Mouse (Mus musculus) right cerebral cortex, postnatal 25 days (tissue): ENCODE measurements around the gene Hoxd9.

Source experiments
- DNase-seq: peaks from one replicate; pipeline ENCODE4 v3.0.0; 2022

The Hoxd9 gene

GRCm38 (mm10) chr2:74735851-74736687, 38.5 kb downstream of the Hoxd9 start:
- DNase-seq = peak; percentile 8

- no peak for DNase-seq
Observed at GRCm38 (mm10) chr2:74736688-74737577, 39.4 kb downstream of the Hoxd9 start.

DNA sequence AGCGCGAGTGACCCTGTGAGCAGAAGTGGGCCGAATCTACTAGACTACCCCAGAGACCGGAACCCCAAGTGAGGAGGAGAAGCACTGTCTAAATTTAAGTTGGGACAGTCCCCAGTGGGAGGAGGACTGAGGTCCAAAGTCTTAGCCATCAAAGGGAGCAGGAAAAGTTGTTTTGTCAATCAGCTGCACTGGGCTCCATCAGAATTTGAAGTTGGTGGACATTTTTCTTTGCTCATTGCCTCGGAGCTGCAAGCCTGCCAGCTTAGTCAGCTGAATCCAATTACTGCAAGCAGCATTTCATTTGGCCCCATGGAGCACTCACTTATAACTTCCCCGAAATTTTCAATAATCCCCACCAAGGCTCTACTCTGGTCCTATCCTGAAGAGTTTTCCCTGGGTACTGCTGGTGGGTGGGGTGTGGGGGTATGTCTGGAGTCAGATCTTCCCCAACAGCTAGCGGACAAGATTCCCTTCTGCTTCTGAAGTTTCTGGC, 40.1 kb downstream of the Hoxd9 start:
- DNase-seq = peak; percentile 4

- no peak for DNase-seq
Observed at GRCm38 (mm10) chr2:74738623-74739475, 41.3 kb downstream of the Hoxd9 start.

DNA sequence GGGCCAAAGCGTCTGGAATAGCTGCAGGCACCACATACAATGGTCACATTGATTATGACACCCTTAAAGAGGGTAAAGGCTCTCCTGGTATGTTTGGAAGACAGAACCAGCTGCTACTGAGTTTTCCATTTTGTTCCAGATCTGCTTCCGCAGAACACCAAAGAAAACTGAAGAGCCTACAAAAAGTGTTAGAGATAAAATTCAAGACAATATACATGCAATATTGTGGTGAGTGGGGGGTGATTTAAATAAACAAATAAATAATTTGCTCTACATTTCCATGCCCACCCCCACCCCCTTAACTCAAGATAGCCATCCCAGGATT, 41.9 kb downstream of the Hoxd9 start:
- no peak for DNase-seq

DNA sequence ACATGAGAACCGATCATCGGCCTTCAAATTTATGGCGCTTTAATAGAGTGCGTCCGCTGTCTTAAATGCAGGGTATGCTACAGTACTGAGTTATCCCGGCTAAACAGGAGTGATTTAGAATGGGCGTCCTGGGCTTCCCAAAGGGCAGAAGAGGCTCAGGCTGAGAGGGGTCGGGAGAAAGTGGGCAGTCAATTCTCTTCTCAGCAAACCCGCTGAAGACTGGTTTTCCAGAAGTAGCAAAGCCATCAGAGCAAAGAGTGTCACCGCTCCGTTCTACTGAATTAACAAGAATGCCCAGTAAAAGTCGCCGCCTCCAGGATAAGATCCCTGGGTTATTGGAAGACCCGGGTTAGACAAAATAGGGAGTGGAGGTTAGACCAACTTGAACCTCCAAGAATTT, 42.3 kb downstream of the Hoxd9 start:
- DNase-seq = no peak

- peak; percentile 12 for DNase-seq
Observed at GRCm38 (mm10) chr2:74740311-74741091, 43.0 kb downstream of the Hoxd9 start.

GRCm38 (mm10) chr2:74741252-74741978, 43.9 kb downstream of the Hoxd9 start:
- peak; percentile 1 for DNase-seq

DNA sequence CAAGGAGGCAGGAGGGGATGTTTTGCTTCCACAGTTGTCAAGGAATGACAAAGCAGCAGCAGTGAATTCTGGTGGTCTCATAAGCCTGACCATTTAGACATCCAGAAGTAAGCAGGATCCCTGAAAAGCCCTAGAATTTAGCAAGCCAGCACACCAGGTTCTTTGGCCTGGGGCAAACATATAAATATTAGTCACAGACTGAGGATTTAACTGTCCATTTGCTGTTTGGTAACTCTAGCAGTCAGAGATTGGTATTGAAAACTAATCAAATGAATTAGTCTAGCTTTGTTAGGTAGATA, 44.4 kb downstream of the Hoxd9 start:
- DNase-seq = no peak

DNA sequence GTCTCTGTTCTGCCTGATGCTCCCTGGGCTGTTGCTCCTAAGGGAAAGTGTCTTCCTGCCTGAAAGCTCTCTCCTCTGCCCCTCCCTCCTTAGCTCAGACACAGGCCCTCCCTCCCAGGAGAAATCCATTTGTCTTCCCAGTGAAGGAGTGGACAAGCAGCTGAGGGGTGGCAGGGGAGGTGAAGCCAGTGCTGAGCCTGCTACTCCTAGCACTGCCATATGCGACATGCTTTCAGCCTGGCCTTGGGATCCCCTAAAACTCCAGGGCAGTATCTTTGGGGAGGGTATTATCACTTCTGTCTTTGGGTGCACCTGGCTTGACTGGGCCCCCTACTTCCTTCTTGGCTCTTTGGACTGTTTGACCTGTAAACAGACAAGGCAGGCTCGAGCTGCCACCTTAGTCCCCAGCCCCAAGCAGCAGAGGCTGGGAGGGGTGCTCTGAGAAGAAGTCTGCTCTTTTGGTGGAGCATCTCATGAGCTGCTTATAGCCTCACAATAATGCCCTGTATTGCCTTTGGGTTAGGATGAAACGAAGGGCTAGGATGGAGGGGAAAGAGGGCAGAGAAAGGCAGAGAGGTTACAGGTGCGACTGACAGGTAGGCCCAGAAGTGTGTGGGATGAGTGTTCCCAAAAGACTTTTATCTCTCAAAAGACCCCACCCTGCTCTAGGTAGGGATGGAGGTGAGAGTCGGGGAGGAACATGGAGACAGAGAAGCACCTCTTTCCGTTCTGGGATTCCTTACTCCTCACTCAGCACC, 48.2 kb downstream of the Hoxd9 start:
- no peak for DNase-seq

- DNase-seq = no peak
Observed at GRCm38 (mm10) chr2:74746298-74746921, 48.9 kb downstream of the Hoxd9 start.

GRCm38 (mm10) chr2:74747006-74747405, 49.5 kb downstream of the Hoxd9 start:
- no peak for DNase-seq

- no peak for DNase-seq
Observed at GRCm38 (mm10) chr2:74747661-74748141, 50.2 kb downstream of the Hoxd9 start.

- DNase-seq = no peak
Observed at GRCm38 (mm10) chr2:74748436-74748995, 51.0 kb downstream of the Hoxd9 start.

DNA sequence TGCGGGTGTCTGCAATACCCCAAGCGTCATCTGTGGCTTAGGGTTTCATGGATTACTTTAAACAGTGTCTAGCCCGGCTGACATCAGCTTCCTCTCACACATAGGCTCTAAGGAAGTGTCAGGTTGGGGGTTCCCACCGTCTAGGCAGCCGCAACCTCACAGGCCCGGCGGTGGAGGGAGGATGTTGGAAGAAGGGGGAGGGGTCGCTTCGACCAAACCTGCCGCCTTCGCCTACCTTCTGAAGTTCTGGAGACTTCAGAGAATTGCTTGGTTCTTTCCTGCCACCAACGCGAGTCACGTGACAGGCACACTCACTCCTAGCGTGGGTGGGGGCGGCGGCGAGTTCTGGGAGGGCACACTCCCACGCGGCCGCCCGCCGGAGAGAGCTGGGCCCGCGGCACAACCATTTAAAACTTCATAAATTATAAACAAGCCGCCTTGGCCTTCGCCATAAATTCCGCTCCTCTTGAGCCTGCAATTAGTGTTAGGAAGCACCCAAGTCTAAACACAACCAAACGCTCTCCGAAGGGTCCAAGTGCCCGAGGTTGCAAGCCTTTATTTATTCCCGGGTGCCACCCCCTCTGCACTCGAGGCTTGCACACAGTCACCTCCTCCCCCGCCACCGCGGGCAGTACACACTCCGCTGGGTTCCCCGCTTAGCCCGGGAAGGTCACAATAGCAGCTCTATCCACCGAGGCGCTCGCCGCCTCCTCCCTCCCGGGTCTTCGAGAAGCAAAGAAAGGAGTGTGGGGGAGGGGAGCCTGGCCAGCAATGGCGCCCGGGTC, 52.0 kb downstream of the Hoxd9 start:
- no peak for DNase-seq
